Mouse (Mus musculus): ENCODE data around the gene Cyp39a1.

The Cyp39a1 gene

DNA sequence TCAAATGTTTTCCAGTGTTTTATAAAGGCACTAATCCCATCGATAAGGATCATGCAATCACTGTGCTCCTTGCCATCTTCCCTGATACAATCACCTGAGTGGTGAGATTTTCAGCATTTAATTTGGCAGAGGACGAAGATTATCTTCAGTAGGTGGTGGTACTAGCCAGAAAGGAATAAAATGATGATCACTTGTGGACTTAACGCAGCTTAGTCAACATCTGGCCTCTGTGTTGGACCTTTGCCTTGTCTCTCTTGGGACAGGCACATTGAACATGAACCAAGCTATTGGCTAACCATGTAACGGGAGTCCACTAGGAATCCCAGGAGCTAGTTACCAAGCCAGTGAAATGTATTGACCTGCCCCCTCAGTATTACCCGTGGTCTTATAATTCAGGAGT is 17.4 kb downstream of the Cyp39a1 start:
- DNase-seq, result no peak

- DNase-seq, result no peak
Observed at GRCm38 (mm10) chr17:43689591-43689990, 22.4 kb downstream of the Cyp39a1 start.

- peak; percentile 53 for DNase-seq
Observed at GRCm38 (mm10) chr17:43698997-43699649, 31.9 kb downstream of the Cyp39a1 start.

DNA sequence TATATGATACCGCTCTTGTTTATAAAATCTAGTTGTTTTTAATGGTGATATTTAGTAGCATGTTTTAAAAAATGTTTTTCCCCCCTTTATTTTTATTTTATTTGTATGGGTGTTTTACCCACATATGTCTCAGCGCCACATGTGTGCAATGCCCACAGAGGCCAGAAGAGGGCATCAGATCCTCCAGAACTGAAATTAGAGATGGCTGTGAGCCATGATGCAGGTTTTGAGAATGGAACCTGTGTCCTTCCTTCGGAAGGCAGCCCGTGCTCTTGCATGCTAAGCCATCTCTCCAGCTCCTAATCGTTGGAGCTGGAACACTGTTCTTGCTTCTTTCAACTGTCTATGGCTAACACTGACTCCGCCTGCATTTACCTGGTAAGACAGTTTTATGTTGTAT is 33.8 kb downstream of the Cyp39a1 start:
- peak; percentile 38 for DNase-seq

DNA sequence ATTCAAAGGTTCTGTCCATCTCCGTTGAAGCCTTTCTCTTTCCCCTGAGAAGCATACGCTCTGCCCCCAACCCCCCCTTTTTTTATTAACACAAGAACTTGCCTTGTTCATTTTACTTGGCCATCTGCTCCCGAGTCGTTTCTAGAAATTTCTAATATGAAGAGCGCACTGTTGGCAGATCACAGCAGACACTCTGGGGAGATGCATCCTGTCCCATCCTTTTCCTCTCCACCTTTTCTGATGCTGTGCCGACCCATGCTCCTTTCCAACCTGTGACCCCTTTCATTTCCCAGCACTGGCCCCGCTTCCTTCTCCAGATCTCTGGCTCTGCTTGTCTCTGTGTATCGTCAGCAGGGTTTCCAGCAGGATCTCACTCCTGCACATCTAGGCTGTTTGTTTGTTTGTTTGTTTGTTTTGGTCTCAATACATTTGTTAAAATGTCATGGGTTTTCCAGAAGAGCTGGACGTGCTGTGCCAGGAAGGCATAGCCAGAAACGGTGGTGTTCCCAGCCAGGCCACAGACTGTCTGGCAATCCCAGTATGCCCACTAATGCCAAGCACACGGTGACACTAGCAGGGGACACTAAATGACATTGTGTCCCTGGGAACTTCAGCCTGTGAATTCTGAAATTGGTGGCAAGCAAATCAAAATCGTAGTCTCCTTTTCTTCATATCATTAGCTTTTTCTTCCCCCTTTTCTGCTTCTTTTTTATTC is 37.1 kb downstream of the Cyp39a1 start:
- peak; percentile 51 for DNase-seq

DNA sequence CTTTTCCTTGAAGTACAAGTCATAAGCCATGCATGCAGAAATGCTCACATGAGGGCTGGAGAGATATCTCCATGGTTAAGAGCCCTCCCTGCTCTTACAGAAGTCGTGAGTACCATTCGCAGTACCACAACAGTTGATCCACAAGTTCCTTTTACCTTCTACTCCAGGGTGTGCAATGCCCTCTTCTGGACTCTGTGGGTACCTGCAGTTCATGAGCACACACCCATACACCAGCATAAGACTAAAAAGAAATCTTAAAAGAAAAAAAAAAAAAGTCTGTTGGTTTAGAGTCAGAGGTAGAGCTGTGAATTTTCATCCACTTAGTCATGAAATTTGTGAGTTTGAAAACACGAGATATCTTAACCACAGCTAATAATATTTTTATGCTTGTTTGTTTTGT is 39.5 kb downstream of the Cyp39a1 start:
- no peak for DNase-seq

DNA sequence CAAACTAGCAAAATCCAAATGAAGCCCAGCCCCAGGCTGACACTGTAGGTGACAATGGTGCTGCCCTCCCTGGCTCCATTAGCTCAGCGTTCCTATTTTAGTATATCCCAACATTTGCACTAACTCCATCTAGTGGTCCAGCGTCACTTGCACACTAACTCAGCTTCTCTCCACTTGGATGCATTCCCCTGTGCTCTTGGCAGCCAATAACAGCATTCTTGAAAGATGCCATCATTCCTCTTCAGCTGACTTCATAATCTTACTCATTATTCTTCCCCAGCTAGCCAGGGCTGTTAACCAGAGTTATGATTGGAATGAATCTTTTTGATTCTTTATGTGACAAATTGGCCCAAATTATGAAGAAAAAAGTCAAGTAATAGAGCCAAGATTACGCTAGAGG is 40.0 kb downstream of the Cyp39a1 start:
- no peak for DNase-seq

DNA sequence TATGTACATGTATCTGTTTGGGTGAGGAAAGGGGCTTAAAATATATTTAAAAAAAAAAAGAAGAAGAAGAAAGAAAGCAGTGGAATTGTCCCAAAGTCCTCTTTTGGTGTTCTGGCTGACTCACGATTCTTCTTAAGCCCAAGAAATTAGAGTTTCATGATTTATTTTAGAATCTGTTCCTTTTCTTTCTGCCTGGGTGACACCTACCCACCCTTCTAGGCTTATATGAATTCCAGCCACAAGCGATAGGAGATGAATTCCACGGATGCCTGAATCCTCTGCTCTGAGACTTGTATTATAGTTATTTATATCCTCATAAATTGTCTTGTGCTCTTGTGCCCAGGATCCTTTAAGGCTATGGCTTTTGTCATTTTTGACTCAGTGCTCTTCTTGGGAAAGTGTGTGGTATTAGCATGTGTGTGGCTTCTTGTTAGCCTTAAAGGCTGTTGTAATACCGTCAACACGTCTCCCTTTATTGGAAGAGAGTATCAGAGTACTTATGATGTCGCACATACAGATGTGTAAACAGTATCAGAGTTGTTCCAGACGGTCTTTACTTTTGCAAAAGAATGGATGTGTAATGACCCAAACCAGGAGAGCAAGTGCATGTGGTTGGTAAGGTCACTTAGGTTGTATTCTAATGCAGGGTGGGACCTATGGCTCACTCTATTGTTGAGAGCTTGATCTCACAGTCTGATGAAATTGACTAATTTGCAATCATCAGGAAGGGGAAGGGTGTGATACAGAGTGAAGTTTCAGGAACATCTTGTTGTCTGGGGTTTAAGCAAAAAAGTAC is 44.5 kb downstream of the Cyp39a1 start:
- DNase-seq, result no peak

GRCm38 (mm10) chr17:43714191-43714590 is 47.0 kb downstream of the Cyp39a1 start:
- no peak for DNase-seq

GRCm38 (mm10) chr17:43716601-43717000 is 49.4 kb downstream of the Cyp39a1 start:
- DNase-seq, result no peak

GRCm38 (mm10) chr17:43719401-43719800 is 52.2 kb downstream of the Cyp39a1 start:
- no peak for DNase-seq

GRCm38 (mm10) chr17:43724480-43724879 is 57.3 kb downstream of the Cyp39a1 start:
- no peak for DNase-seq

- DNase-seq, result no peak
Observed at GRCm38 (mm10) chr17:43731327-43731726, 64.1 kb downstream of the Cyp39a1 start.

DNA sequence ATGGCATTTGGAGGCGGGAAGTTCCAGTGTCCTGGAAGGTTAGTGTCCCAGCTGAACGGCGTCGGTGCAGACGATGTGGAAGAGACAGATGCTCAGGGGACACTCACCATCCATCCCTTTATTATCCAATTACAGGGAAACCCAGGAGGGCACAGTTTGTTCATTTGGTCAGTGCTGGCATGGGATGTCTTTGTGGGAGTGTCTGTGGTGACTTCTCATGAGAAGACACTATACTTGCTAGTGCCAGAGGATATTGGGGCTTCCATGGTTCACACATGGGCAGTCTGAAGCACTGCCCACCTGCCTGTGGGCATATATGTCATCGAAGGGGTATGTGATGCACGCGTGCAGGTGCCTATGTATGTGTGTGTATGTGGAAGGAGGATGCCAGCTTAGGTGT is 64.8 kb downstream of the Cyp39a1 start:
- DNase-seq, result no peak

DNA sequence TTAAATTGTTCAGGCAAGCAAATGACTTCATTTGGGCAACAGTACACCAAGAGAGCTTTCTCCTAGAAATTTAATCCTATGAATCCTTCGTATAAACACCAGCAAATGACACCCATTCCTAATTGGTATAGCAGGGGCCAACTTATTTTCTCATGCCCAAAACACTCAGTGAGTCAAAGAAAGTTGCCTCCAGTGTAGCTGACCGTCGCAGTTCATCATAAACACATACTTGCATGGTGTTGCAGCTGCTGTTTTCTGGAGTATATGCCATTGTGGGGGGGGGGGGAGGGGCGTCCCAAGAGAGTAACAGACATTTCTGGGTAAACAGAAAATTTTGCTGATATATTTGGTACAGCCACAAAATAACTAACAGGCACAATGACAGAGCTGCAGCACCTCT is 67.0 kb downstream of the Cyp39a1 start:
- no peak for DNase-seq

GRCm38 (mm10) chr17:43743933-43744332 is 76.7 kb downstream of the Cyp39a1 start:
- no peak for DNase-seq

DNA sequence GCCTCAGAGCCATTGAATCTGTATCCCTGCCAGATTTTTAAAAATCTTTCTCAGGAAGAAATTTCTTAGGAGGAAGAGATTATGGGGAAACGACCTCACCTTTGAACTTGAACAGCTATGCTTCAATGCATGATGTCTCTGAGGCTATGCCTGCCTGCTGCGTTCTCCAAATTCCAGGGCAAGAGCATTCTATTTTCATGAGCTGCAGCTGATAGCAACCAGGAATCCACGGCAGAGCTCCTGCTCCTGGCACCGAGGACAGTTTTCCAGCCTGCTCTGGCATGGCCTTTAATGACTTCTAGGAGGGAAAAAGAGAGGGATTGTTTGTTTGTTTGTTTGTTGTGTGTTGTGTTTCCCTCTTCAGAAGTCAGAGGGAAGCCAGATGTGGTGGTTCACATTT is 77.2 kb downstream of the Cyp39a1 start:
- no peak for DNase-seq

DNA sequence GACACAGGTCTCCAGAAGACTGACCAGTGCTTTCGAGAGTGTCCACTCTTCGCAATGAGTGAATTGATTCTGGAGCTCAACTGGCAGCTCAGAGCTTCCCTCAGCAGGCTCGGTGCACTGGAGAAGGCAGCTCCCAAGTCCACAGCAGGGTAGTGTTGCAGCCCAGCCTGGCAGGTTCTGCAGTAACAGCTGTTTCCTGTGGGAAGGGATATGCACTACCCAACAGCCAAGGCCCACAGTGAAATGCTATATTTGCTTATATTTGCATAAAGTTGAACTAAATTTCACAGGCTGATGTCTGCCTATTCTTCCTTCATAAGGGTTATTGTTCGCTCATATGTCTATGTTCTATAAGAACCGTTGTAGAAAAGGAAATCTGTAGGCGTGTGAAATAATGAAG is 83.9 kb downstream of the Cyp39a1 start:
- DNase-seq, result no peak

DNA sequence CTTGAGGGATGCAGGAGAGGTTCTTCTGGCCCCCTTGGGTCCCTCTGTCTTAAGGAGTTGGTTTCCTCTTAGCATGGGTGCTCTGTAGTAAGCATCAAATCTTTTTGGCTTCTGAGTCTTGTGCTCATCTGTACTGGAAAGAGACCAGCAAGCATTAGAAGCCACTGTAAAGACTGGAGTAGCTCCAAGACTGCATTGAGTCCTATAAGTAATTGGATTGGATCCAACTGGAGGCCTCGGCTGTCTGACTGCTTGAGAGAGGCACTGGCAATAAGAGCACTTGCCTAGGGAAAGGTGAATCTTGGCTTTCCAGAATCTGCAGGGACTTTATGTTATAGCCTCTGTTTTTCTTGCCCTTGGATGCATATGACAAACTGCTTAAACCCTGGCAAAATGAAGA is 85.6 kb downstream of the Cyp39a1 start:
- DNase-seq, result no peak

- DNase-seq, result no peak
Observed at GRCm38 (mm10) chr17:43754687-43755086, 87.5 kb downstream of the Cyp39a1 start.

- no peak for DNase-seq
Observed at GRCm38 (mm10) chr17:43758607-43759259, 91.5 kb downstream of the Cyp39a1 start.

DNA sequence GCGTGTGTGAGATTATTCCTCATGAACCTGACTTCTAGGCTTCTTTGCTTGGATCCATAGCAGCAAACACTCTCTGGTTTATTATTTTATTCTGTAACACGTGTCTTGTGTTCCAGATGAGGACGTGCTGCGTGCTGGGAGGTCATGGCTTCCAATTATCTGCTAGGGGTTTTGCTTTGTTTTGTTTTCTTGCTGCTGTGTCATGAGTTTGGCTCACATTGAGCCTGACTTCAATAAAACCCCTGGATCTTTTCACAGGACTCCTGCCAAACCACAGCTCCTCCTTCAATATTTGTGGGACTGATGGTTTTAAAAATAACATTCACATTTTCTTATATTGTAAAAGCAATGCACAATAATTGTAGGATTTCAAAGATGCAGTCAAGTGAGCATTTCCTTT is 117.3 kb downstream of the Cyp39a1 start:
- DNase-seq, result no peak

DNA sequence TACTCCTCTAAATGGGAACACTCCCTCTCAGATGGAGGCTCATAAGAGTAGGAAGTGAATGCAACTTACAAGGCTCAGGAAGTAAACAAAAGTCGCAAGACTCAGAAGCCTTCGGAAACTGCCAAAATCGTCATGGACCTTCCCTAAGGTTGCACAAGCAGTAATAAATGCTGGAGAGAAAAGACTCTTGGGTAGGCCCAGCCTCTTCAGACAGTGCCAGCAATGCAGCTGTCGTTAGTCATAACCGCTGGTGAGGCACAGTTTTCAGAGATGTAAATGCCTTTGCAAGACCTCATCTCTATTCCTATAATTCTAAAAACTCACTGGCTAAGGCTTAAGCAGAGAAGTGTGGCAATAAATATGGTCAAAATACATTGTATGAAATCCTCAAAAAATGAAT is 121.0 kb downstream of the Cyp39a1 start:
- no peak for DNase-seq
